Mouse (Mus musculus): ENCODE data around the gene St3gal3. TPM values are rescaled to one million over a fixed set of nuclear protein-coding genes. Genes with fewer than 3 reads are reported as not detected.
A peak's percentile ranks its signal among the peaks of the same experiment; 100 is the strongest.

St3gal3 gene
- polyA plus RNA-seq, 1 experiment from 2014 or later, result 14.1 TPM

GRCm38 (mm10) chr4:117915489-117916105, 219.1 kb downstream of the St3gal3 start:
- Histone ChIP-seq H3K4me2 (ENCODE audit: low read length) (peak overlapping the region; percentile 100), H3K36me3 (ENCODE audit: control insufficient read depth, insufficient read depth) (peaks cover 6% of the 10 kb centered on the region), H3K9ac (replicated peaks; ENCODE audit: low read depth, low read length) (peak overlapping the region; percentile 75), H3K4me3 (replicated peaks; ENCODE audit: low read length) (peak overlapping the region; percentile 86), H3K27me3 (replicated peaks; ENCODE audit: control insufficient read depth, insufficient read depth, low read length) (no peaks in the 10 kb centered on the region), H3K27ac (ENCODE audit: low read length) (peak overlapping the region; percentile 85), H3K4me1 (replicated peaks; ENCODE audit: control insufficient read depth, insufficient read depth, low read length) (peaks cover 27% of the 10 kb centered on the region), H3K9me3 (ENCODE audit: control insufficient read depth, low read length) (no peaks in the 10 kb centered on the region)
- 5% methylated on average over 19 of the region's 19 CpGs for WGBS
- ATAC-seq, result no peak

DNA sequence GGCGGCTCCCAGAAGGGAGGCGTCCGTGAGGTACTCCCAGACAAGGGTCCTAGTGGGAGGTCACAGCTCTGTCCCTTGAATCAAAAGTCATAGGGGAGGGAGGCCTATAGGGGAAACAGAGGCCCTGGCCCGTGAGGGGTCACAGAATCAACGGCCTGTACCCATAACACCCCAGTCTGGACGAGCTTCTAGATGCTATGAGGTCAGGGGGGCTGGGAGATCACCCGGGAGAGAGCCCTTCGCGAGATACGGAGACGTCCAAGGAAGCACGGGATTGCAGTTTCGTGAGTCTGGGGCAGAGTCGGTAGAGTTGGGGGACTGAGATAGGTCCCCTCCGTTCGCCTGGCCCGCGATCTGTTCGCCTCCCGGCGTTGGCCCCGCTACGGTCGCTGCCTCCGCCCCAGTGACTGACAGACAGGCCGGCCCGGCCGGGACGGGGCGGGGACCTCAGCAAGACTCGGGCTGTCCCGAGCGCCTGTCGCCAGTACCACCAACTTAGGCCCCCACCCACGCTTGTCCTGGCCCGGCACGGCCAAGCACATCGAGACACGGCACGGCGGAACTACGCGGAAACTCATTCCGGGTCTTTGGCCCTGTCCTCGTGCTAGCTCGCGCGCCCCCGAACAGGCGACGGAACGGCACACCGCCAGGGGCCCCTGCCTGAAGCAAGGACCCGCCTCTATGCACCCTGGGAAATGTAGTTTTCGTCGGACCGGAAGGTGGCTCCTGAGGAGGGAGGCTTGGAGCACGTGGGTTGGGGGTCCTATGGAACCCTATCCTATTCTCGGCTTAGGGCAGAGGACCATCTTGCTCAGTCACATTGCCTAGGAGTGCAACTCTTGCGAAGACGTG, 219.9 kb downstream of the St3gal3 start, which contains the start of gene Ipo13:
TSS of gene Ipo13 (minus strand) at position 409 of the 852 bp plus-strand sequence.
- H3K27me3 ChIP-seq (replicated peaks; ENCODE audit: control insufficient read depth, insufficient read depth, low read length), result no peaks in the 10 kb centered on the region
- H3K9ac ChIP-seq (replicated peaks; ENCODE audit: low read depth, low read length), result peak within 1 kb of the TSS; percentile 75
- peak; percentile 97 for ATAC-seq
- peak within 1 kb of the TSS; percentile 86 for H3K4me3 ChIP-seq (replicated peaks; ENCODE audit: low read length)
- peaks cover 6% of the 10 kb centered on the region for H3K36me3 ChIP-seq (ENCODE audit: control insufficient read depth, insufficient read depth)
- under 1% methylated on average over 61 of the region's 61 CpGs for WGBS
- peaks cover 33% of the 10 kb centered on the region for H3K4me1 ChIP-seq (replicated peaks; ENCODE audit: control insufficient read depth, insufficient read depth, low read length)
- H3K4me2 ChIP-seq (ENCODE audit: low read length), result peak within 1 kb of the TSS; percentile 100
- H3K9me3 ChIP-seq (ENCODE audit: control insufficient read depth, low read length), result no peaks in the 10 kb centered on the region
- peak within 1 kb of the TSS; percentile 85 for H3K27ac ChIP-seq (ENCODE audit: low read length)

GRCm38 (mm10) chr4:117914031-117914430, 220.7 kb downstream of the St3gal3 start:
- Histone ChIP-seq H3K4me2 (ENCODE audit: low read length) (peak overlapping the region; percentile 100), H3K27me3 (replicated peaks; ENCODE audit: control insufficient read depth, insufficient read depth, low read length) (no peaks in the 10 kb centered on the region), H3K4me3 (replicated peaks; ENCODE audit: low read length) (peak overlapping the region; percentile 86), H3K27ac (ENCODE audit: low read length) (no peak overlapping the region; the same call in 1 of the 2 replicates), H3K4me1 (replicated peaks; ENCODE audit: control insufficient read depth, insufficient read depth, low read length) (peaks cover 41% of the 10 kb centered on the region), H3K9me3 (ENCODE audit: control insufficient read depth, low read length) (no peaks in the 10 kb centered on the region), H3K36me3 (ENCODE audit: control insufficient read depth, insufficient read depth) (peaks cover 6% of the 10 kb centered on the region), H3K9ac (replicated peaks; ENCODE audit: low read depth, low read length) (peak overlapping the region; percentile 75)
- no peak for ATAC-seq
- WGBS, result 10% methylated on average over 8 of the region's 8 CpGs

- ATAC-seq, result no peak
- no peaks in the 10 kb centered on the region for H3K9me3 ChIP-seq (ENCODE audit: control insufficient read depth, low read length)
- peaks cover 47% of the 10 kb centered on the region for H3K4me1 ChIP-seq (replicated peaks; ENCODE audit: control insufficient read depth, insufficient read depth, low read length)
Observed at GRCm38 (mm10) chr4:117913421-117913820, 221.3 kb downstream of the St3gal3 start.

GRCm38 (mm10) chr4:117912685-117913273, 221.9 kb downstream of the St3gal3 start:
- H3K9me3 ChIP-seq (ENCODE audit: control insufficient read depth, low read length), result no peaks in the 10 kb centered on the region
- ATAC-seq, result no peak
- H3K27ac ChIP-seq (ENCODE audit: low read length), result no peak overlapping the region
- H3K4me1 ChIP-seq (replicated peaks; ENCODE audit: control insufficient read depth, insufficient read depth, low read length), result peaks cover 54% of the 10 kb centered on the region
- H3K9ac ChIP-seq (replicated peaks; ENCODE audit: low read depth, low read length), result peak overlapping the region; percentile 75
- H3K4me2 ChIP-seq (ENCODE audit: low read length), result peak overlapping the region; percentile 100
- peak overlapping the region; percentile 86 for H3K4me3 ChIP-seq (replicated peaks; ENCODE audit: low read length)
- 68% methylated on average over 7 of the region's 7 CpGs for WGBS
- peaks cover 6% of the 10 kb centered on the region for H3K36me3 ChIP-seq (ENCODE audit: control insufficient read depth, insufficient read depth)
- H3K27me3 ChIP-seq (replicated peaks; ENCODE audit: control insufficient read depth, insufficient read depth, low read length), result no peaks in the 10 kb centered on the region

More at GRCm38 (mm10) chr4:117913421-117913820, 221.3 kb downstream of the St3gal3 start:
- 46% methylated on average over 3 of the region's 3 CpGs for WGBS
- peaks cover 6% of the 10 kb centered on the region for H3K36me3 ChIP-seq (ENCODE audit: control insufficient read depth, insufficient read depth)
- H3K27me3 ChIP-seq (replicated peaks; ENCODE audit: control insufficient read depth, insufficient read depth, low read length), result no peaks in the 10 kb centered on the region
- no peak overlapping the region for H3K27ac ChIP-seq (ENCODE audit: low read length)
- H3K9ac ChIP-seq (replicated peaks; ENCODE audit: low read depth, low read length), result peak overlapping the region; percentile 75; the same call in 1 of the 2 replicates
- H3K4me2 ChIP-seq (ENCODE audit: low read length), result peak overlapping the region; percentile 100
- H3K4me3 ChIP-seq (replicated peaks; ENCODE audit: low read length), result peak overlapping the region; percentile 86

DNA sequence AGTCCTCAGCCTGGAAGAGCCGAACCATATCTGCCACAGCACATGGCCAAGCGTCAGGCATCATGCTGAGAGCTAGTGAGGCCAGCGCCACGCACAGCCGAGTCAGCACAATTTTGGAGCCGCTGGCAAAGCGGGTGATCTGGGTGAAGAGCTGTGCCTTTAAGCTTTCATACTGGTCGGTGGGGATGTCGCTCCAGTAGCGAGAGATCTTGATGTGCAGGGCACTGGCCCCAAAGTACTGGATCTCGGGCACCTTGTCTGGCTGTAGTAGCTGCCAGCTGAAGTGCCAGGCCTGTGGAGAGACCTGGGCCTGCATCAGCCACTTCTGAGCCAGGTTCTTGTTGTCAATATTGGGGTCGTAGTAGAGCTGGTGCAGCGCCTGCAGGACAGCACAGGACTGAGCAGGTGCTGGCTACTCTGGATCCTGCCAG, 222.6 kb downstream of the St3gal3 start:
- peaks cover 6% of the 10 kb centered on the region for H3K36me3 ChIP-seq (ENCODE audit: control insufficient read depth, insufficient read depth)
- H3K9ac ChIP-seq (replicated peaks; ENCODE audit: low read depth, low read length), result no peak overlapping the region
- ATAC-seq, result no peak
- H3K4me3 ChIP-seq (replicated peaks; ENCODE audit: low read length), result no peak overlapping the region
- H3K4me1 ChIP-seq (replicated peaks; ENCODE audit: control insufficient read depth, insufficient read depth, low read length), result peaks cover 56% of the 10 kb centered on the region
- no peaks in the 10 kb centered on the region for H3K9me3 ChIP-seq (ENCODE audit: control insufficient read depth, low read length)
- no peak overlapping the region for H3K27ac ChIP-seq (ENCODE audit: low read length)
- 86% methylated on average over 13 of the region's 13 CpGs for WGBS
- no peak overlapping the region for H3K4me2 ChIP-seq (ENCODE audit: low read length)
- no peaks in the 10 kb centered on the region for H3K27me3 ChIP-seq (replicated peaks; ENCODE audit: control insufficient read depth, insufficient read depth, low read length)

DNA sequence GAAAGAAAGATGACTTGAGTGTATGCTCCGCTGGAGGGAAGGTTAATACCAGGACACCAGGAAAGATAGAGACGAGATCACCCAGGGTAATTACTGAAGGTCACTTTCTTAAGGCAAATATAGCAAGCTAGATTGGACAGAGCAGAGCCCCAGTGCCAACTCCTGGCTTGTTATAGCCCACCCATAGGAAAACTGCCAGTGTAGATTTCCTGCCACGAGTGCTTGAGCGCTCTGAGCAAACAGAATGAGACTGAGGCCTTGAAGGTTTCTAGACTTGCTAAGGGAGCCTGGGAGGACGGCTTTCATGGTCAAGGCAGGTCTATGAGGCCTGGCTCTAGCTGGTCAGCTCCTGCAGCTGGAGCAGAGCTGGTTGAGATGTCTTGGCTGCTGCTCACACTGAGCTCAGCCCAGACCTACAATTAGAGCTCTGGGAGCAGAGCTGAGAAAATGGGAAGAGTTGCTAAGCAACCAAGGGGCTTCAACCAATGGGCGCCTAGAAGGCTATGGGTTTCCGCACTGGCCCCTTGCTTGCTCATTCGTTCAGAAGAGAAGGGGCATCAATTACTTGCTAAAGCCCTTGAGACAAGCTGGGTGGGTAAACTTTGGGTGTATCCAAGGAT, 225.8 kb downstream of the St3gal3 start:
- Histone ChIP-seq H3K27me3 (replicated peaks; ENCODE audit: control insufficient read depth, insufficient read depth, low read length) (no peaks in the 10 kb centered on the region), H3K4me2 (ENCODE audit: low read length) (peak overlapping the region; percentile 40), H3K4me1 (replicated peaks; ENCODE audit: control insufficient read depth, insufficient read depth, low read length) (peaks cover 49% of the 10 kb centered on the region), H3K9me3 (ENCODE audit: control insufficient read depth, low read length) (no peaks in the 10 kb centered on the region), H3K36me3 (ENCODE audit: control insufficient read depth, insufficient read depth) (peaks cover 9% of the 10 kb centered on the region), H3K27ac (ENCODE audit: low read length) (peak overlapping the region; percentile 63), H3K4me3 (replicated peaks; ENCODE audit: low read length) (peak overlapping the region; percentile 13), H3K9ac (replicated peaks; ENCODE audit: low read depth, low read length) (peak overlapping the region; percentile 37; the same call in 1 of the 2 replicates)
- 36% methylated on average over 8 of the region's 8 CpGs for WGBS
- ATAC-seq, result peak; percentile 93

GRCm38 (mm10) chr4:117906196-117906595, 228.5 kb downstream of the St3gal3 start:
- WGBS, result 82% methylated on average over 3 of the region's 3 CpGs
- peaks cover 20% of the 10 kb centered on the region for H3K36me3 ChIP-seq (ENCODE audit: control insufficient read depth, insufficient read depth)
- no peak for ATAC-seq
- no peak overlapping the region for H3K27ac ChIP-seq (ENCODE audit: low read length)
- no peak overlapping the region for H3K4me2 ChIP-seq (ENCODE audit: low read length)
- no peak overlapping the region for H3K9ac ChIP-seq (replicated peaks; ENCODE audit: low read depth, low read length)
- peaks cover 32% of the 10 kb centered on the region for H3K4me1 ChIP-seq (replicated peaks; ENCODE audit: control insufficient read depth, insufficient read depth, low read length)
- no peak overlapping the region for H3K4me3 ChIP-seq (replicated peaks; ENCODE audit: low read length)
- no peaks in the 10 kb centered on the region for H3K9me3 ChIP-seq (ENCODE audit: control insufficient read depth, low read length)
- no peaks in the 10 kb centered on the region for H3K27me3 ChIP-seq (replicated peaks; ENCODE audit: control insufficient read depth, insufficient read depth, low read length)

Data from forebrain, embryonic 16.5 days (tissue).